Mouse (Mus musculus) C2C12 (cell line): ENCODE measurements at regions not wholly inside any gene's neighbourhood (a gene's known extent, or its start where the extent isn't known, plus 50 kb on each side); places are given as distances from the start of the nearest gene placed in this dataset.

Source experiments
- CEBPB ChIP-seq: IDR thresholded peaks from one replicate; pipeline ENCODE4 v1.6.1; 2011; ENCODE audit warnings: low read depth, mild to moderate bottlenecking, control low read depth, moderate library complexity
- CTCF ChIP-seq: IDR thresholded peaks from one replicate; pipeline ENCODE4 v1.5.1; 2011; ENCODE audit not compliant: control insufficient read depth, insufficient read depth, insufficient read length
- MAX ChIP-seq: IDR thresholded peaks from one replicate; pipeline ENCODE4 v1.6.1; 2011; ENCODE audit warnings: mild to moderate bottlenecking, control low read depth
- MYOG ChIP-seq: IDR thresholded peaks from one replicate; pipeline ENCODE4 v1.6.1; 2011; ENCODE audit not compliant: control insufficient read depth, insufficient read length; ENCODE audit errors: extremely low read depth
- USF1 ChIP-seq: IDR thresholded peaks from one replicate; pipeline ENCODE4 v1.6.1; 2011; ENCODE audit warnings: low read depth, mild to moderate bottlenecking, control low read depth, moderate library complexity

- TF ChIP-seq CEBPB: no peak
- TF ChIP-seq CTCF: no peak
- no peak for TF ChIP-seq USF1
- TF ChIP-seq MYOG: no peak
- TF ChIP-seq MAX: no peak
Observed at GRCm38 (mm10) chr12:36791430-36791829, 316.9 kb upstream of the Meox2 start.
